Mouse (Mus musculus): ENCODE data around the gene Celsr1. TPM values are rescaled to one million over a fixed set of nuclear protein-coding genes. Genes with fewer than 3 reads are reported as not detected.
"Not testable (repeated sequence)": the region's sequence is repeated elsewhere in the genome, so short reads cannot be mapped to it uniquely, and the experiment has no call there.

The Celsr1 gene
- polyA plus RNA-seq, 1 experiment from 2014 or later = 3.1 TPM

DNA sequence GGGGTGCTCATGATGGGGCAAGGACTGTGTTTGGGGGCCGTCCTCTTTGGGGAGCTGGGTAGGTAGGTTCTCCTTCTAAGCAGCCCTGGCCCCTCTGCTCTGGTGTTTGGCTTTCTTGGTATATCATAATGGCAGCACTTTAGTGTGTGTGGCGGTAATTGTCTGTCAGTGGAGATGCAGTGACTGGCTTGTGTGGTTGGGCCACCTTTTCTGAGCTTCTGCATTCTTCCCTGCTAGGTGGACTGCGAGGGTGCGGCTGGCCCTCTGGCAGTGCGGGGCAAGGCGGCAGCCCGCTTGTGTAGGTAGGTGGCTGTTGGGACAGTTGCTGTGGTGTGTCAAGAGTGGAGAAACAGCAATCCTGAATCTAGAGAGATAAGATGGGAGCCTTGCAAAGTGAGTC, 27.6 kb upstream of the Celsr1 start:
- no peak overlapping the region for H3K4me3 ChIP-seq (replicated peaks)
- 81% methylated on average over 7 of the region's 7 CpGs for WGBS
- H3K27ac ChIP-seq = peak overlapping the region; percentile 31
- H3K36me3 ChIP-seq = no peaks in the 10 kb centered on the region
- H3K27me3 ChIP-seq (replicated peaks) = no peaks in the 10 kb centered on the region
- no peak overlapping the region for H3K4me2 ChIP-seq
- no peak overlapping the region for H3K9ac ChIP-seq
- ATAC-seq (ENCODE audit: insufficient read depth, low FRiP score, low read depth) = no peak
- H3K9me3 ChIP-seq = no peaks in the 10 kb centered on the region
- H3K4me1 ChIP-seq = peaks cover 55% of the 10 kb centered on the region

DNA sequence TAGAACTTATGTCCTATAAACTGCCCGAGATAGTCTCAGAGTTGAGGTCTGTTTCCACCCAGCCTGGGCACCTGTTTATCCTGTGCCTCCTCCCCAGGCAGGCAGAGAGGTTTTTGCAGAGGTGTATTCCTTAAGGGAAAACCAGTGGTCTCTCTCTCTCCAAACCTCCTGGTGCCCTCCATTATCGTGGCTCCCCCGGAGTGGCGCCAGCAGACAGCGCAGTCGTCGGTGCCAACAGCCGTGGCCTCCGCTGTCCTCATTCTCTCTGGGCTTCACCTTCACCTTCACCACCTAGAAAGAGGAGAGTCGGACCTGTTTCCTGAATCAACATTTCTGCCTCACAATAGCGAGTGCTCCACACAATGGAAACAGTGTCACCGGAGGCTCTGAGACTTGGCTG, 27.0 kb upstream of the Celsr1 start:
- no peak overlapping the region for H3K4me2 ChIP-seq
- 76% methylated on average over 12 of the region's 12 CpGs for WGBS
- no peaks in the 10 kb centered on the region for H3K9me3 ChIP-seq
- peaks cover 52% of the 10 kb centered on the region for H3K4me1 ChIP-seq
- no peaks in the 10 kb centered on the region for H3K36me3 ChIP-seq
- no peak for ATAC-seq (ENCODE audit: insufficient read depth, low FRiP score, low read depth)
- no peak overlapping the region for H3K4me3 ChIP-seq (replicated peaks)
- H3K27me3 ChIP-seq (replicated peaks) = no peaks in the 10 kb centered on the region
- H3K27ac ChIP-seq = peak overlapping the region; percentile 31; the same call in 1 of the 2 replicates
- H3K9ac ChIP-seq = no peak overlapping the region

DNA sequence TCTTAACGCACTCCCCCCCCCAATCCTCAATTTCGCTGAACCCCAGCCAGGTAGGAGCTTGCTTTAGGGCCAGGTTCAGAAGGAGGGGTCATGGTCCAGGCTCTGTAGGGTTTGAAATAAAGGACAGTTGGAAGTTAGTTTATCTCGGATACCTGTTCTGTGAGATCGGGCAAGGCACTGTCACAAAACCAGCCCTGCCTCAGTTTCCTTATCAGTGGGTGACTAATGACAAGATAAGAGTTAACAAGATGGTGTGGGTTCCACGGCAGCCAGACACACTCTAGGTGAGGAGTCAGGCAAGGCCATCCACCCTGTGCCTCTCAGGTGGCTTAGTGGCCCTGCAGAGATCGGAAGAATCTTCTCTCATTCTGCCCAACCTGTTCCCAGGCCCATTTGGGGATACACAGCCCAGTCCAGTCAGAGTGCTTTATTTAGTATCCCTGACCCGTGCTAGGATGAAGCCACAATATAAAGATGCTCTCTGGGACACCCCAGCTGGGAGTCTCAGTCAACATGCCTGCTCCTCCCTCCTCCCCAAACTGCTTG, 26.3 kb upstream of the Celsr1 start:
- H3K4me1 ChIP-seq = peaks cover 46% of the 10 kb centered on the region
- no peak overlapping the region for H3K9ac ChIP-seq
- 73% methylated on average over 7 of the region's 7 CpGs for WGBS
- H3K27me3 ChIP-seq (replicated peaks) = no peaks in the 10 kb centered on the region
- H3K4me2 ChIP-seq = peak overlapping the region; percentile 97
- H3K36me3 ChIP-seq = no peaks in the 10 kb centered on the region
- peak overlapping the region; percentile 76; the same call in 1 of the 2 replicates for H3K4me3 ChIP-seq (replicated peaks)
- H3K9me3 ChIP-seq = no peaks in the 10 kb centered on the region
- no peak for ATAC-seq (ENCODE audit: insufficient read depth, low FRiP score, low read depth)
- H3K27ac ChIP-seq = no peak overlapping the region

DNA sequence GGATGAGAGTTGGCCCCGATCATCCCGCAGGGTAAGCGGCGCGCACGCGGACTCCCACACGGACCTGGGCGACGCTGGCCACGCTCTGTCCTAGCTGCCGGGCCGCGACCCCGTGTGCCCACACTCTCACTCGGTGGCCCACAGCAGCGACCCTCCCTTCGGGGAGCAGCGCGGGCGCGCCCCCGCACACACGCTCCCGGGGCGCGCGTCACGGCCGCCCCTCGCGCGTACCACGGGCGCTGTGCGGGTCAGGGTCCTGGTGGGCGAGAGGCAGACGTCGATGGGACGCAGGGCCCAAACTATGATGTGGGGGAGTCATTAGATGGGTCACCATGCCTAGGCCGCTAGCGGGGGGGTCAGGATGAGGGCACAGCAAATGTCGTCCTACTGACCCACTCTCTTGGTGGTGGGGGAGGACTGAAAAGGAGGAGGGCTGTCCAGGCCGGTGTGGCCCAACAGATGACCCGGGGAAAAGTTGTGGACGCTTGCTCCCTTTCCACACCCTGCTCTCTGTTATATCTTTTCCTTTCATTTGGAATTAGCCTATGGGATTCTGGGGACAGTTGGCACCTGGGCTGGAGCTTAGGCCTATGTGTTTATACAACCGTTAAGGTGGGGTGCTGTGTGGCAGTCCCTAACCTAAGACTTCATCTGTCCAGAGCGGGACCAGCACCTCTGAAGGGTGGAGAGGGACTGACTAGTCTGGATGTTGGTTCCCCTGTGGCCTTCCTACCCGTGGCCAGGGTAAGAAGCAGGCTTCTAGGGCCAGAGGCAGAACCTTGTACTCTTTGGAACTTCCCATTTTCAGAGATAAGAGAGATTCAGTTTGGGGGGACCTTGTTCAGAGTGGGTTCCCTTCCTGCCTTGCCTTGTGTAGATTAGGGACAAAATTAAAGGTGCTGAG, 25.6 kb upstream of the Celsr1 start:
- Histone ChIP-seq H3K4me3 (replicated peaks) (peak overlapping the region; percentile 76), H3K36me3 (no peaks in the 10 kb centered on the region), H3K4me2 (peak overlapping the region; percentile 97), H3K27ac (peak overlapping the region; percentile 59), H3K27me3 (replicated peaks) (no peaks in the 10 kb centered on the region), H3K9me3 (no peaks in the 10 kb centered on the region), H3K9ac (peak overlapping the region; percentile 72), H3K4me1 (peaks cover 41% of the 10 kb centered on the region)
- 2% methylated on average over 47 of the region's 49 CpGs for WGBS
- ATAC-seq (ENCODE audit: insufficient read depth, low FRiP score, low read depth) = peak; percentile 9

DNA sequence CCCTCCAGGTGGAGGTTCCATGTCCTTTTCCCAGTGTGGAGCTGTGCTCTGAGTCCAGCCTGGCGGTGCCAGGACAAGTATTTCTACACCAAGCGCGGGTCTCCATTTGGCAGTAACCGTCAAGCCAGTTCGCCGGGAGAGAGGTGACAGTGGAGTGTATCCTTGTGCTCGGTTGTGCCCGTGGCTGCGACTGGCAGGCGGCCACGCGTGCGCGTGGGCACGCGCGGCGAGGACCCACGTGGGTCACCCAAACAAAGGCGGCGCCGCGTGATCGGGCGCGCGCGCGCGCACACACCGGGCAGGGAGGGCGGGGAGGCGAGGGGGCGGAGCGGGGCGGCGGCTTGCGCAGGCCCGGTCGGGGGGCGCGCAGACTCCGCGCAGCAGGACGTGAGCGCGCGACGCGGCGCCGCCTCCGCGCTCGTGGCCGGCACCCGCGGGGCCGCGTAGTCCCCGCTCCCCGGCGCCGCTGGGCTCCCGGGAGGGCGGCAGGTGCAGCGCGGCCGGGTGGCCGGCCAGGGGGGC, 24.9 kb upstream of the Celsr1 start:
- peak overlapping the region; percentile 76 for H3K4me3 ChIP-seq (replicated peaks)
- H3K27ac ChIP-seq = peak overlapping the region; percentile 59
- peak; percentile 74 for ATAC-seq (ENCODE audit: insufficient read depth, low FRiP score, low read depth)
- no peaks in the 10 kb centered on the region for H3K36me3 ChIP-seq
- H3K27me3 ChIP-seq (replicated peaks) = no peaks in the 10 kb centered on the region
- H3K9ac ChIP-seq = peak overlapping the region; percentile 72
- H3K4me2 ChIP-seq = peak overlapping the region; percentile 97
- under 1% methylated on average over 59 of the region's 70 CpGs for WGBS
- no peaks in the 10 kb centered on the region for H3K9me3 ChIP-seq
- peaks cover 41% of the 10 kb centered on the region for H3K4me1 ChIP-seq

DNA sequence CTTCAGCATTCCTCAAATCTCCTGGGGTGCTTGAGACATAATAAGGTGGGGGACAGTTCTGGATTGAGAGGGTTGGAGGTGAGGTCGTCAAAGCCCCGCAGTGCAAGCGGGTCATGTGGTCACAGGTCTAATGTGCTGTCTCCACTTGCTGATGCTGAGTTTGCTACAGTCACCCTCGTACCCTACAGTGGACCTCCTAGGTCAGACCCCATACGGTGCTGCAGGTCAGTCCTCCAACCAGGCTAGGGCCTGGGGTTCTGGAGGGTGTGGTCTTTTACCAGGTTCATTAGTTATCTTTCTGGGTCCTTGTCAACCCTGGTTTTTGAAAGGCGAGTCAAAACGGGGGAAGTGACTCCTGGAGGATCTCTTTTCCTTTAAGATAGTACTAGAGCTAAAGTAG, 24.3 kb upstream of the Celsr1 start:
- no peaks in the 10 kb centered on the region for H3K27me3 ChIP-seq (replicated peaks)
- H3K4me1 ChIP-seq = peaks cover 41% of the 10 kb centered on the region
- H3K4me2 ChIP-seq = peak overlapping the region; percentile 97
- peak overlapping the region; percentile 76 for H3K4me3 ChIP-seq (replicated peaks)
- H3K9me3 ChIP-seq = no peaks in the 10 kb centered on the region
- ATAC-seq (ENCODE audit: insufficient read depth, low FRiP score, low read depth) = 0 out of 2 replicates have a peak, but pooled peaks have one; percentile 31
- WGBS = 12% methylated on average over 7 of the region's 7 CpGs
- no peak overlapping the region for H3K9ac ChIP-seq
- 0 out of 2 replicates have a peak overlapping the region, but pooled peaks have one; percentile 28 for H3K27ac ChIP-seq
- no peaks in the 10 kb centered on the region for H3K36me3 ChIP-seq

DNA sequence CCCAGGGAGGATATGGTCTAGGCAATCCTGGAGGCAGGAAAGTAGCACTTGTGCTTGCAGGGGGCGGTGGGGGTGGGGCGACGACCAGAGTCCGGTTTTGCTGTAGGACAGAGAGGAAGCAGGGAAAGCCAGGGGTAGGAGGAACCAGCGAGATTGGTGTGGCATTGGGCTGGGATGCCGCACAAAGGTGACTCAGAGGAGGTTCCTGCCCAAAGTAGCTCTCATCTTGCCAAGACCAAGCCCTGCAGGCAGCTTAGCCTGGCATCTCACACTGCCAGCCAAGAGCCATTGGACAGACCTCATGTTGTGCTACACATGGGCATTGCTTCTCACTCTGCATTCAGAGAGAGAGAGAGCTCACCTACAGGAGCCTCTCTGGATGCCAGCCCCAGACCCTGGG, 23.8 kb upstream of the Celsr1 start, which contains the start of gene Gramd4:
Gramd4 (plus strand) TSS at position 283 of the 400 bp plus-strand sequence.
- Histone ChIP-seq H3K4me1 (peaks cover 41% of the 10 kb centered on the region), H3K9me3 (no peaks in the 10 kb centered on the region), H3K36me3 (no peaks in the 10 kb centered on the region), H3K9ac (peak within 1 kb of the TSS; percentile 29; the same call in 1 of the 2 replicates), H3K27me3 (replicated peaks) (no peaks in the 10 kb centered on the region), H3K4me2 (peak within 1 kb of the TSS; percentile 97), H3K27ac (peak within 1 kb of the TSS; percentile 28), H3K4me3 (replicated peaks) (peak within 1 kb of the TSS; percentile 76)
- 27% methylated on average over 6 of the region's 6 CpGs for WGBS
- ATAC-seq (ENCODE audit: insufficient read depth, low FRiP score, low read depth) = no peak

DNA sequence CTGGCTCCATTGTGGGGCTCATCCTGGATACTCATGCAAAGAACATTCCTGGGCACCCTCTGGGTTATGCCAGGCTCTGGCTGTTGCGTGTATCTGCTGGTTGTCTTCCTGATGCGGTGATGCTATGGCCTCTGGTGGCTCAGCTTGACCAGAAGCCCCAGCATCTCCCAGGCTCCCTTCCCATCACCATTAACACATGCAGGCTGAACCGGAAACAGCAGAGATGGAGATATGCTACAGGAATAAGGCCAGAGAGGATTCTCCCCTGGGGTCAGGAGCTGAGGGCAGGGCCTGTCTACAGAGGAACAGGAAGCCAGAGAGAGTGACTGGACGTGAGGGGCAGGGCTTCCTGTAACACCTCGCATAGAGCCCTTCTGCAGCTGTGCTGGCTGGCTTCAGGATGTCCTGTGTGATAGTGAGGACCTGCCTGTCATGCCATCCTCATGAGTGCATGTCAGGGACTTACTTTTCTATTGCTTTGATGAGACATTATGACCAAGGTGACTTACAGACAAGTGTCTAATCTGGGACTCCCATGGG, 22.7 kb upstream of the Celsr1 start:
- Histone ChIP-seq H3K27me3 (replicated peaks) (no peaks in the 10 kb centered on the region), H3K9me3 (no peaks in the 10 kb centered on the region), H3K9ac (no peak overlapping the region), H3K4me1 (peaks cover 31% of the 10 kb centered on the region), H3K4me3 (replicated peaks) (no peak overlapping the region), H3K36me3 (no peaks in the 10 kb centered on the region), H3K27ac (no peak overlapping the region), H3K4me2 (no peak overlapping the region)
- 79% methylated on average over 5 of the region's 5 CpGs for WGBS
- no peak for ATAC-seq (ENCODE audit: insufficient read depth, low FRiP score, low read depth)

DNA sequence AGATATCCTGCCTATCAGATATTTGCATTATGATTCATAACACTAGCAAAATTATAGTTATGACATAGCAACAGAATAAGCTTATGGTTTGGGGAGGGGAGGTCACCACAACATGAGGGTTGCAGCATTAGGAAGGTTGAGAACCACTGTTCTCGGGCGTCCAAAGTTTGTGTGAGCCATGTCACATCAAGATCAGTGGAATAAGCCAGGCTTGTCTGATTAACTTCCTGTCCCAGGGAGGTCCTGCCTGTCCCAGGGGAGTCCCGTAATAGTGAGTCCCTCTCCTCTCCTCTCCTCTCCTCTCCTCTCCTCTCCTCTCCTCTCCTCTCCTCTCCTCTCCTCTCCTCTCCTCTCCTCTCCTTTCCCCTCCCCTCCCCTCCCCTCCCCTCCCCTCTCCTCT, 21.3 kb upstream of the Celsr1 start:
- 61% methylated on average over 3 of the region's 3 CpGs for WGBS
- H3K27me3 ChIP-seq (replicated peaks); H3K4me3 ChIP-seq (replicated peaks); H3K27ac ChIP-seq; H3K36me3 ChIP-seq; H3K4me2 ChIP-seq; ATAC-seq (ENCODE audit: insufficient read depth, low FRiP score, low read depth); H3K9ac ChIP-seq; H3K9me3 ChIP-seq: not testable (repeated sequence)
- peaks cover 17% of the 10 kb centered on the region for H3K4me1 ChIP-seq

DNA sequence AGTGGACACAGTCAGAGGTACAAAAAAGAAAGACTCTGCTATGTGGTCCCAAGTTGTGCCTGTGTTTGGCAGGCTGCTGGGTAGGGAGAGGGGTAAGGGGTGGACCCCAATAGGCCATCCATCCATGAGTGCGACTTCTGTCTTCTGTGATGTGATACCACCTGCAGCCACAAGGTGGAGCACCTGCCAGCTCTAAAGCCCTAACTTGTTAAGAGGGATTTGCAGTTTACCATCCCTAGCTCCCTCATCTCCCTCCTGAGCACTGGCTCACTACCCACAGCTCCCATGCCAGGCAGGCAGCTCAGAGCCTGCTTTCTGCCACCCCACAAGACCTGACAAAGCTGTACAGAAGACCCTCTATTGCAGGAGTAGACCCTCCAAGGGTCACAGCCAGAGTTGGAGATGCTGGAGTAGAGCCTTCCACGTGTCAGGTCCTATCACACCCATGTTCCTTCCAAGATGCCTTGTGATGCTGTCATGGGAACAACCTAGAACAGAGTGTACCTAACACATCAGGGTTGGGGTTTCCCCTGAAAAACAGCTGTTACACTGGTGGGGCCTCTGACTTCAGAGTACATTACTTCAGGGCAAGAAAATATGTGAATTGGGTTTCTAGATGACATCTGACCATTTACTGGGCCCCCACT, 20.4 kb upstream of the Celsr1 start:
- Histone ChIP-seq H3K27ac (no peak overlapping the region), H3K4me3 (replicated peaks) (no peak overlapping the region), H3K27me3 (replicated peaks) (no peaks in the 10 kb centered on the region), H3K9ac (no peak overlapping the region), H3K4me1 (peaks cover 11% of the 10 kb centered on the region), H3K4me2 (no peak overlapping the region), H3K36me3 (no peaks in the 10 kb centered on the region), H3K9me3 (no peaks in the 10 kb centered on the region)
- 37% methylated on average over 2 of the region's 2 CpGs for WGBS
- ATAC-seq (ENCODE audit: insufficient read depth, low FRiP score, low read depth) = peak; percentile 16; the same call in 1 of the 2 replicates

DNA sequence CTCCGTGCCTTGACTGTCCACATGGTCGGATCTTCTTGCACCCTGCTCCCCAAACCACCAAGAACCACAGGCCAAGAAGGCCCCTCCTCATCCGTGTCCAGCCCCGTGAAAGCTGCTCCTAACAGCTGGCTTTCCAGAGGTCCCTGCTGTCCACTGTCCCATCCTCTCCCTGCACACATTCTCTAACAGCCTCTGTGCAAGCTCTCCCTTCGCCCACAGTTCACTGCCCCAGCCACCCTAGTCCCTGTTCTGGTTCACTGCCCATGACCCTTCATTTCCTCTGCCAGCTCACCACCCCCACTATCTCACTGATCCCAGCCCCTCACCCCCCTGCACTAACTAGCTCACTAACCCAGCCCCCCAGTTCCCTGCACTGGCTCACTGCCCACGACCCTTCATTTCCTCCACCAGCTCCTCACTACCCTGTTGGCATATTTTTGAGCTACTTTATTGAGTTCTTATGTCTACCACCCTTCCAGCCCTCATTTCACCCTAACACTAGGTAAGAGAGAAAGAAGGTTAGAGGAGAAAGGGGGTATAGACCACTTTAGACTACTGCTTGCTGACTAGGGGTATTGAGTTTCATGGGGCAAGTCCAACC, 18.4 kb upstream of the Celsr1 start:
- H3K36me3 ChIP-seq = no peaks in the 10 kb centered on the region
- H3K4me2 ChIP-seq = no peak overlapping the region
- no peaks in the 10 kb centered on the region for H3K4me1 ChIP-seq
- no peaks in the 10 kb centered on the region for H3K9me3 ChIP-seq
- H3K4me3 ChIP-seq (replicated peaks) = no peak overlapping the region
- no peaks in the 10 kb centered on the region for H3K27me3 ChIP-seq (replicated peaks)
- H3K27ac ChIP-seq = no peak overlapping the region
- no peak for ATAC-seq (ENCODE audit: insufficient read depth, low FRiP score, low read depth)
- WGBS = 73% methylated on average over 6 of the region's 6 CpGs
- H3K9ac ChIP-seq = no peak overlapping the region

All from stomach, embryonic 15.5 days (tissue).